Mouse (Mus musculus) midbrain, embryonic 15.5 days (tissue): ENCODE results near the gene Hspb9. TPM values are rescaled to one million over a fixed set of nuclear protein-coding genes. Genes with fewer than 3 reads are reported as not detected.
A peak's percentile ranks its signal among the peaks of the same experiment; 100 is the strongest.

ENCODE experiments used
- ATAC-seq: fragments of 200-750 bp; cut with Nextera tagmentation; replicated peaks from 2 replicates; pipeline ENCODE4 v1.8.0; 2017; ENCODE audit warnings: moderate TSS enrichment
- H3K27ac ChIP-seq: fragments of 300-500 bp; sonication (generic); 2 replicates; pipeline ENCODE4 v1.5.1; 2015; ENCODE audit warnings: mild to moderate bottlenecking, inconsistent platforms
- H3K27me3 ChIP-seq: fragments of 300-500 bp; sonication (generic); replicated peaks from 2 replicates; pipeline ENCODE4 v1.6.1; 2015; ENCODE audit warnings: inconsistent platforms
- H3K36me3 ChIP-seq: fragments of 300-500 bp; sonication (generic); replicated peaks from 2 replicates; pipeline ENCODE4 v1.6.1; 2015; ENCODE audit warnings: inconsistent platforms
- H3K4me1 ChIP-seq: fragments of 300-500 bp; sonication (generic); 2 replicates; pipeline ENCODE4 v1.6.1; 2015; ENCODE audit warnings: inconsistent platforms
- H3K4me2 ChIP-seq: fragments of 300-500 bp; sonication (generic); 2 replicates; pipeline ENCODE4 v1.6.1; 2015; ENCODE audit warnings: inconsistent platforms, mild to moderate bottlenecking, moderate library complexity
- H3K4me3 ChIP-seq: fragments of 300-500 bp; sonication (generic); 2 replicates; pipeline ENCODE4 v1.5.1; 2015; ENCODE audit warnings: mild to moderate bottlenecking, inconsistent platforms
- H3K9ac ChIP-seq: fragments of 300-500 bp; sonication (generic); 2 replicates; pipeline ENCODE4 v1.6.1; 2015; ENCODE audit warnings: mild to moderate bottlenecking, inconsistent platforms
- H3K9me3 ChIP-seq: fragments of 300-500 bp; sonication (generic); 2 replicates; pipeline ENCODE4 v1.6.1; 2016; ENCODE audit warnings: inconsistent platforms
- WGBS: fragments of 180-500 bp; shearing (Covaris S2); methylation state at CpG from one replicate; pipeline ENCODE4 v1.1.7; 2015; ENCODE audit warnings: mixed read lengths; 5-methylcytosine and 5-hydroxymethylcytosine counted together
- polyA plus RNA-seq: library from polyadenylated mRNA; unstranded; fragments of >200 nt; fragmentation: Nextera tagmentation; extraction: Ambion mirVana; gene quantifications from 2 replicates; pipeline ENCODE4 v1.2.1, GENCODE M21; 2015

The Hspb9 gene
- polyA plus RNA-seq, 1 experiment from 2014 or later: not detected

DNA sequence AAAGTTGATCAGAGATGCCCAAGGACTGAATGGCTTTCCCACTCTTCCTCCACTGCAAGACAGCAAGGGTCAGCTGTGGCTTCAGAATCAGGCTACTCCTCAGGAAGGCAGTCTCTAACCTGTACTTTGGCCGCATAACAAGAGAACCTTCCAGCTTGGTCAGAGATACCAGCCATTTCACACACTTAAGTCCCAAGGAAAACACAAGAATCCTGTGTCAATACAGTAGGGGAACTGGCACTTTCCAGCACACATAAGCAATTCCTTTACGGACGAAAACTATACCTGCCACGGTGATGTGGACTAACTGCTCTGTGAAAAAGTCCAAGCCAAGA, 23.1 kb downstream of the Hspb9 start:
- Histone ChIP-seq H3K4me2 (peak overlapping the region; percentile 92), H3K4me1 (peaks cover 25% of the 10 kb centered on the region), H3K9ac (no peak overlapping the region), H3K27ac (no peak overlapping the region), H3K4me3 (peak overlapping the region; percentile 99), H3K27me3 (no peaks in the 10 kb centered on the region), H3K9me3 (no peaks in the 10 kb centered on the region), H3K36me3 (peaks cover 7% of the 10 kb centered on the region; the same call in 1 of the 2 replicates)
- no peak for ATAC-seq
- WGBS: 86% methylated on average over 4 of the region's 4 CpGs

- Histone ChIP-seq H3K36me3 (peaks cover 7% of the 10 kb centered on the region; the same call in 1 of the 2 replicates), H3K4me3 (peak overlapping the region; percentile 99), H3K27me3 (no peaks in the 10 kb centered on the region), H3K9ac (peak overlapping the region; percentile 94), H3K9me3 (no peaks in the 10 kb centered on the region), H3K4me2 (peak overlapping the region; percentile 92), H3K4me1 (peaks cover 25% of the 10 kb centered on the region), H3K27ac (0 out of 2 replicates have a peak overlapping the region, but pooled peaks have one; percentile 63)
- ATAC-seq: no peak
- WGBS: 3% methylated on average over 13 of the region's 13 CpGs
These were observed 23.6 kb downstream of the Hspb9 start for GRCm38 (mm10) chr11:100737105-100737733.

DNA sequence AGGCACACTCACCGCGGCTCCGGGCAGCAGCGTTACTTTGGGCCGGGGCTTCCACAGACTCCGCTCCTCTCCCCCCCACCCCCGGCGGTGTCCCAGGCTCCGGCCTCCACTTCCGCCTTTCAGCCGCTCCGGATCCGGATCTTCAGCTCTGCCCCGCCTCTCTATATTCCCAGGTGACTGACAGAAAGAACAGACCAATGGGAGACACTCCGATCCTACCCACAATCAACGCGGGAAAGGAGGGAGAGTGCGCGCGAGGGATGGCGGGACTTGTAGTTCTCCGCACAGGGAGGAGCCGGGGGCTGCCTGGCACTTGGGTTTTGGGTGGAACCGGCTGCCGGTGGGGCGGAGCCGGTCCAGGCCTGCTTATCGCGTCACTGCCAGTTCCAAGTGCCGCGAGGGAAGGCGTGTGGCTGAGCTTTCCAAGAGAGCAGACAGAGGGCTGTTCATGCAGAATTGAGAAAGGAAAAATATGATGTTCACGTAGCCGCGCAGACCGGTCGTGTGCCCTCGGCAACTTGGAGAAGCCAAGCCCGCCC, 24.5 kb downstream of the Hspb9 start, which contains the start of gene Rab5c:
Rab5c (minus strand) TSS at position 150 of the 539 bp plus-strand sequence.
- Histone ChIP-seq H3K4me1 (peaks cover 25% of the 10 kb centered on the region), H3K9me3 (no peaks in the 10 kb centered on the region), H3K27me3 (no peaks in the 10 kb centered on the region), H3K27ac (peak within 1 kb of the TSS; percentile 91), H3K9ac (peak within 1 kb of the TSS; percentile 94), H3K36me3 (peaks cover 7% of the 10 kb centered on the region; the same call in 1 of the 2 replicates), H3K4me3 (peak within 1 kb of the TSS; percentile 99), H3K4me2 (peak within 1 kb of the TSS; percentile 92)
- WGBS: under 1% methylated on average over 39 of the region's 39 CpGs
- ATAC-seq: peak; percentile 99

GRCm38 (mm10) chr11:100738749-100739148, 25.1 kb downstream of the Hspb9 start:
- Histone ChIP-seq H3K27me3 (no peaks in the 10 kb centered on the region), H3K36me3 (peaks cover 7% of the 10 kb centered on the region; the same call in 1 of the 2 replicates), H3K4me2 (peak overlapping the region; percentile 92), H3K4me3 (peak overlapping the region; percentile 99), H3K9ac (peak overlapping the region; percentile 61), H3K9me3 (no peaks in the 10 kb centered on the region), H3K27ac (peak overlapping the region; percentile 91), H3K4me1 (peaks cover 25% of the 10 kb centered on the region)
- WGBS: 14% methylated on average over 5 of the region's 5 CpGs
- 0 out of 2 replicates have a peak, but pooled peaks have one; percentile 1 for ATAC-seq

DNA sequence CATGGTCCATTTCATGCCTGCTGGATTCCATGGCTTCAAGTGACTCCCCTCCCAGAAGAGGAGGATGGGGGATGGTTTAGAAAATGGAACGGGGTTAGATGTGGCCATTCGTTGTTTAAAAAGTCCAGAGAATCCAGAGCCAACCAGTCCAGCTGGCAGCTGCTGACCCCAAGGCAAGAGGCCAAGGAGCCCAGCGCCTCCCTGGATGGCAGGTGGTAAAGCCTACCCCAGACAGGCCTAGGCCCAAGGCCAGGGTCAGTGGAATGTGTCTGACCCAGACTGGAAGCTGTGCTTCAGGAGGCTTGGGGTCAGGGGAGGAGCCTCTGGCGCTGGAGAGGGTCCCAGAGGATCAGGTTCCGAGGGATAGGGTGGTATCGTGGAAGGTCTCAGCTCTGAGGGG, 27.7 kb downstream of the Hspb9 start:
- H3K27ac ChIP-seq: no peak overlapping the region
- no peak overlapping the region for H3K9ac ChIP-seq
- H3K9me3 ChIP-seq: no peaks in the 10 kb centered on the region
- peaks cover 7% of the 10 kb centered on the region; the same call in 1 of the 2 replicates for H3K36me3 ChIP-seq
- no peak overlapping the region for H3K4me2 ChIP-seq
- H3K4me3 ChIP-seq: no peak overlapping the region
- 76% methylated on average over 6 of the region's 6 CpGs for WGBS
- no peaks in the 10 kb centered on the region for H3K27me3 ChIP-seq
- H3K4me1 ChIP-seq: peaks cover 17% of the 10 kb centered on the region
- no peak for ATAC-seq

DNA sequence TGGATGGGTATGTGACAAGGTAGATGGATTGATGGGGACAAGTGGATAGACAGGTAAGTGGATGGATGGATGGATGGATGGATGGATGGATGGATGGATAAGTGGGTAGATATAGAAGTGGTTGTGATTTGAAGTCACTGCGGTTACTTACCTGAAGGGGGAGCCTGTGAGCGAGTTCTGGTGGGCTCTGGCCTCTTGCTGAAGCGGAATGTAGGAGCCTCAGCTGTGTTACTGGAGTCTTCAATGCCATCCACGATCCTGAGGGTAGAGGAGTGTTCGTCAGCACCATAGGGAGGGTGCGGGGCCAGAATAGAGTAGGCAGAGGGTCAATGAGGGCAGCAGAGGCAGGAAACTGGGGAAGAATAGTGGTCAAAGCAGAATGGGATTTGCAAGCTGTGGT, 31.4 kb downstream of the Hspb9 start:
- no peak overlapping the region for H3K9ac ChIP-seq
- H3K4me1 ChIP-seq: no peaks in the 10 kb centered on the region
- no peak overlapping the region for H3K4me3 ChIP-seq
- H3K27ac ChIP-seq: no peak overlapping the region
- H3K4me2 ChIP-seq: no peak overlapping the region
- H3K36me3 ChIP-seq: peaks cover 11% of the 10 kb centered on the region; the same call in 1 of the 2 replicates
- 12% methylated on average over 6 of the region's 6 CpGs for WGBS
- H3K27me3 ChIP-seq: 0 out of 2 replicates have a peak, but pooled peaks cover 4% of the 10 kb centered on the region
- peak; percentile 62 for ATAC-seq
- no peaks in the 10 kb centered on the region for H3K9me3 ChIP-seq

GRCm38 (mm10) chr11:100746546-100746945, 32.9 kb downstream of the Hspb9 start:
- Histone ChIP-seq H3K4me1 (no peaks in the 10 kb centered on the region), H3K27ac (no peak overlapping the region), H3K4me3 (no peak overlapping the region), H3K36me3 (peaks cover 6% of the 10 kb centered on the region), H3K9ac (no peak overlapping the region), H3K27me3 (0 out of 2 replicates have a peak, but pooled peaks cover 4% of the 10 kb centered on the region), H3K9me3 (no peaks in the 10 kb centered on the region), H3K4me2 (no peak overlapping the region)
- 89% methylated on average over 10 of the region's 10 CpGs for WGBS
- ATAC-seq: no peak

- Histone ChIP-seq H3K27ac (no peak overlapping the region), H3K4me3 (no peak overlapping the region), H3K4me1 (no peaks in the 10 kb centered on the region), H3K9ac (no peak overlapping the region), H3K27me3 (0 out of 2 replicates have a peak, but pooled peaks cover 4% of the 10 kb centered on the region), H3K36me3 (peaks cover 10% of the 10 kb centered on the region), H3K4me2 (no peak overlapping the region), H3K9me3 (no peaks in the 10 kb centered on the region)
- 79% methylated on average over 5 of the region's 5 CpGs for WGBS
- no peak for ATAC-seq
These were observed 33.5 kb downstream of the Hspb9 start for GRCm38 (mm10) chr11:100747114-100747513.

GRCm38 (mm10) chr11:100748620-100749019, 35.0 kb downstream of the Hspb9 start:
- no peaks in the 10 kb centered on the region for H3K9me3 ChIP-seq
- peaks cover 10% of the 10 kb centered on the region for H3K36me3 ChIP-seq
- 0 out of 2 replicates have a peak, but pooled peaks cover 4% of the 10 kb centered on the region for H3K27me3 ChIP-seq
- no peak for ATAC-seq
- no peak overlapping the region for H3K4me3 ChIP-seq
- H3K9ac ChIP-seq: no peak overlapping the region
- 74% methylated on average over 4 of the region's 4 CpGs for whole genome bisulfite sequencing
- no peak overlapping the region for H3K4me2 ChIP-seq
- no peak overlapping the region for H3K27ac ChIP-seq
- no peaks in the 10 kb centered on the region for H3K4me1 ChIP-seq

DNA sequence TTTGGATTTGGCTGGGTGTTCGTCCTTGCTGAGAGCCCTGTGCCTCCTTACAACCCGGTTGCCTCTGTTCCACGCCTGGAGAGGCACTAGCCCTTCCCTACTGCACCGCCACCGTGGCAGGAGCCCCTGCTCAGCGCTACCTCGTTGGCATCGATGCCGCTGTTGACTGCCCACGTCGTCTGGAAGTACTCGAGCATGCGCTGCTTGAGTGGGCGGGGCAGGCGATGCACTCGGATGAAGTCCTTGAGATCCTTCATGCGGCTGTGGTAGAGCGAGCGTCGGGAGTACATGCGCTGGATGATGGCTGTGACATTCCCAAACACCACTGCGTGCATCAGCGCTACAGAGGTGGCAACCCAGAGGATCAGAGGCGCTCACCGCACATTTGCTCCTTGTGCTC, 35.8 kb downstream of the Hspb9 start:
- Histone ChIP-seq H3K9me3 (no peaks in the 10 kb centered on the region), H3K9ac (no peak overlapping the region), H3K27me3 (0 out of 2 replicates have a peak, but pooled peaks cover 4% of the 10 kb centered on the region), H3K4me1 (no peaks in the 10 kb centered on the region), H3K36me3 (peaks cover 11% of the 10 kb centered on the region), H3K4me2 (no peak overlapping the region), H3K27ac (no peak overlapping the region), H3K4me3 (no peak overlapping the region)
- no peak for ATAC-seq
- WGBS: 49% methylated on average over 25 of the region's 25 CpGs

DNA sequence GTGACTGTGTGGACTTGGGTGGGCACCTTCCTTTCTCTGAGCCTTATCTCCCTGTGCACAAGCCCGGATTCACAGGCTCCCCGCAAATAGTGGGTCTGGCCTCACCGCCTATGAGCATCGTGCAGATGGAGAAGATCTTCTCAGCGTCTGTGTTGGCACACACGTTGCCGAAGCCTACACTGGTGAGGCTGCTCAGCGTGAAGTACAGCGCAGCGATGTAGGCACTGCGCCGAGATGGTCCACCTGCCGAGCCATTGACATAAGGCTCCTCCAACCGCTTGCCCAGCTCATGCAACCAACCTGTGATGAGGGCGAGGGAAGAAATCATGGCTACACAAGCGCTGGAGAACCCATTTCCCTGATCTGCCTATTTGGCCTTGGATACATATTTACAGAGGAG, 36.5 kb downstream of the Hspb9 start:
- H3K27ac ChIP-seq: no peak overlapping the region
- WGBS: 91% methylated on average over 16 of the region's 16 CpGs
- H3K27me3 ChIP-seq: 0 out of 2 replicates have a peak, but pooled peaks cover 4% of the 10 kb centered on the region
- no peak overlapping the region for H3K4me3 ChIP-seq
- H3K36me3 ChIP-seq: peaks cover 15% of the 10 kb centered on the region
- ATAC-seq: no peak
- no peaks in the 10 kb centered on the region for H3K9me3 ChIP-seq
- H3K4me1 ChIP-seq: no peaks in the 10 kb centered on the region
- no peak overlapping the region for H3K9ac ChIP-seq
- no peak overlapping the region for H3K4me2 ChIP-seq

GRCm38 (mm10) chr11:100752294-100752693, 38.6 kb downstream of the Hspb9 start:
- H3K27me3 ChIP-seq: 0 out of 2 replicates have a peak, but pooled peaks cover 4% of the 10 kb centered on the region
- H3K4me1 ChIP-seq: no peaks in the 10 kb centered on the region
- no peak overlapping the region for H3K27ac ChIP-seq
- H3K9ac ChIP-seq: no peak overlapping the region
- H3K36me3 ChIP-seq: peaks cover 19% of the 10 kb centered on the region
- H3K9me3 ChIP-seq: no peaks in the 10 kb centered on the region
- H3K4me2 ChIP-seq: no peak overlapping the region
- H3K4me3 ChIP-seq: no peak overlapping the region
- 44% methylated on average over 10 of the region's 10 CpGs for WGBS
- no peak for ATAC-seq
